Mouse (Mus musculus) stomach, embryonic 14.5 days (tissue): ENCODE results near the gene Cldn19. TPM values are rescaled to one million over a fixed set of nuclear protein-coding genes. Genes with fewer than 3 reads are reported as not detected.

Experiments used
- ATAC-seq: fragments of 200-750 bp; cut with Nextera tagmentation; 2 replicates; pipeline ENCODE4 v1.8.0; 2017; ENCODE audit warnings: low read depth, moderate TSS enrichment; ENCODE audit not compliant: insufficient number of reproducible peaks, insufficient read depth, low FRiP score
- H3K27ac ChIP-seq: fragments of 300-500 bp; sonication (generic); 2 replicates; pipeline ENCODE4 v1.5.1; 2014; ENCODE audit warnings: mild to moderate bottlenecking, low read length, moderate library complexity, mixed read lengths
- H3K27me3 ChIP-seq: fragments of 300-500 bp; sonication (generic); 2 replicates; pipeline ENCODE4 v1.6.1; 2014; ENCODE audit warnings: low read length, control low read depth, mixed read lengths; ENCODE audit not compliant: control insufficient read depth, insufficient read depth
- H3K36me3 ChIP-seq: fragments of 300-500 bp; sonication (generic); 2 replicates; pipeline ENCODE4 v1.6.1; 2014; ENCODE audit warnings: mild to moderate bottlenecking, control low read depth, low read length, moderate library complexity, mixed read lengths; ENCODE audit not compliant: control insufficient read depth, insufficient read depth
- H3K4me1 ChIP-seq: fragments of 300-500 bp; sonication (generic); 2 replicates; pipeline ENCODE4 v1.6.1; 2014; ENCODE audit warnings: low read length, control low read depth, mixed read lengths; ENCODE audit not compliant: control insufficient read depth, insufficient read depth
- H3K4me2 ChIP-seq: fragments of 300-500 bp; sonication (generic); replicated peaks from 2 replicates; pipeline ENCODE4 v1.6.1; 2014; ENCODE audit warnings: low read depth, low read length, control low read depth
- H3K4me3 ChIP-seq: fragments of 300-500 bp; sonication (generic); 2 replicates; pipeline ENCODE4 v1.5.1; 2014; ENCODE audit warnings: low read depth, low read length, control low read depth
- H3K9ac ChIP-seq: fragments of 300-500 bp; sonication (generic); replicated peaks from 2 replicates; pipeline ENCODE4 v1.6.1; 2014; ENCODE audit warnings: low read depth, mild to moderate bottlenecking, control low read depth, low read length, moderate library complexity, mixed read lengths
- H3K9me3 ChIP-seq: fragments of 300-500 bp; sonication (generic); 2 replicates; pipeline ENCODE4 v1.6.1; 2016; ENCODE audit warnings: low read depth, low read length, control low read depth; ENCODE audit not compliant: control insufficient read depth
- WGBS: fragments of 180-500 bp; shearing (Covaris S2); extraction: QIAGEN DNeasy Blood & Tissue Kit; methylation state at CpG from one replicate; pipeline ENCODE4 v1.1.7; 2014; 5-methylcytosine and 5-hydroxymethylcytosine counted together
- polyA plus RNA-seq: library from polyadenylated mRNA; unstranded; fragments of >200 nt; fragmentation: Nextera tagmentation; extraction: Ambion mirVana; gene quantifications from 2 replicates; pipeline ENCODE4 v1.2.1, GENCODE M21; 2014

Gene Cldn19
- polyA plus RNA-seq, 1 experiment from 2014 or later, result not detected

GRCm38 (mm10) chr4:119259344-119260254 lies 4.4 kb downstream of the Cldn19 start:
- H3K4me3 ChIP-seq, result no peak overlapping the region
- H3K9me3 ChIP-seq, result no peaks in the 10 kb centered on the region
- ATAC-seq, result no peak
- no peaks in the 10 kb centered on the region for H3K4me1 ChIP-seq
- H3K36me3 ChIP-seq, result no peaks in the 10 kb centered on the region
- 75% methylated on average over 15 of the region's 15 CpGs for WGBS
- H3K4me2 ChIP-seq, result no peak overlapping the region
- no peak overlapping the region for H3K27ac ChIP-seq
- no peak overlapping the region for H3K9ac ChIP-seq
- no peaks in the 10 kb centered on the region for H3K27me3 ChIP-seq

GRCm38 (mm10) chr4:119261087-119261713 lies 6.0 kb downstream of the Cldn19 start:
- no peak overlapping the region for H3K4me2 ChIP-seq
- no peak overlapping the region for H3K27ac ChIP-seq
- no peak overlapping the region for H3K9ac ChIP-seq
- H3K4me3 ChIP-seq, result no peak overlapping the region
- no peaks in the 10 kb centered on the region for H3K36me3 ChIP-seq
- no peak for ATAC-seq
- no peaks in the 10 kb centered on the region for H3K9me3 ChIP-seq
- no peaks in the 10 kb centered on the region for H3K27me3 ChIP-seq
- WGBS, result 45% methylated on average over 7 of the region's 7 CpGs
- no peaks in the 10 kb centered on the region for H3K4me1 ChIP-seq

- 77% methylated on average over 5 of the region's 5 CpGs for WGBS
- Histone ChIP-seq H3K4me1 (no peaks in the 10 kb centered on the region), H3K9me3 (no peaks in the 10 kb centered on the region), H3K27me3 (no peaks in the 10 kb centered on the region), H3K4me3 (no peak overlapping the region), H3K4me2 (no peak overlapping the region), H3K9ac (no peak overlapping the region), H3K27ac (no peak overlapping the region), H3K36me3 (no peaks in the 10 kb centered on the region)
- ATAC-seq, result no peak
These were observed 7.3 kb downstream of the Cldn19 start for GRCm38 (mm10) chr4:119262483-119262882.

- WGBS, result 62% methylated on average over 3 of the region's 3 CpGs
These were observed 8.2 kb downstream of the Cldn19 start for GRCm38 (mm10) chr4:119263459-119263858.

GRCm38 (mm10) chr4:119266606-119267005 lies 11.4 kb downstream of the Cldn19 start:
- Histone ChIP-seq H3K4me2 (no peak overlapping the region), H3K4me1 (no peaks in the 10 kb centered on the region), H3K9ac (no peak overlapping the region), H3K27me3 (no peaks in the 10 kb centered on the region), H3K4me3 (no peak overlapping the region), H3K27ac (no peak overlapping the region), H3K36me3 (peaks cover 3% of the 10 kb centered on the region; the same call in 1 of the 2 replicates), H3K9me3 (no peaks in the 10 kb centered on the region)
- WGBS, result 70% methylated on average over 13 of the region's 13 CpGs
- ATAC-seq, result no peak

More at GRCm38 (mm10) chr4:119263459-119263858, 8.2 kb downstream of the Cldn19 start:
- no peaks in the 10 kb centered on the region for H3K4me1 ChIP-seq
- H3K27me3 ChIP-seq, result no peaks in the 10 kb centered on the region
- H3K9ac ChIP-seq, result no peak overlapping the region
- ATAC-seq, result no peak
- no peak overlapping the region for H3K4me3 ChIP-seq
- no peaks in the 10 kb centered on the region for H3K9me3 ChIP-seq
- H3K27ac ChIP-seq, result no peak overlapping the region
- H3K4me2 ChIP-seq, result no peak overlapping the region
- H3K36me3 ChIP-seq, result no peaks in the 10 kb centered on the region

GRCm38 (mm10) chr4:119274627-119275026 lies 19.4 kb downstream of the Cldn19 start:
- 80% methylated on average over 1 of the region's 1 CpGs for WGBS
- Histone ChIP-seq H3K27me3 (no peaks in the 10 kb centered on the region), H3K36me3 (peaks cover 58% of the 10 kb centered on the region), H3K4me3 (no peak overlapping the region), H3K27ac (no peak overlapping the region), H3K9me3 (no peaks in the 10 kb centered on the region), H3K4me1 (no peaks in the 10 kb centered on the region), H3K9ac (no peak overlapping the region), H3K4me2 (no peak overlapping the region)
- ATAC-seq, result no peak

- 83% methylated on average over 2 of the region's 2 CpGs for WGBS
- no peak overlapping the region for H3K27ac ChIP-seq
- H3K9me3 ChIP-seq, result no peaks in the 10 kb centered on the region
- no peaks in the 10 kb centered on the region for H3K4me1 ChIP-seq
- H3K4me2 ChIP-seq, result no peak overlapping the region
- peaks cover 63% of the 10 kb centered on the region for H3K36me3 ChIP-seq
- H3K9ac ChIP-seq, result no peak overlapping the region
- H3K27me3 ChIP-seq, result no peaks in the 10 kb centered on the region
- no peak overlapping the region for H3K4me3 ChIP-seq
- no peak for ATAC-seq
These were observed 20.0 kb downstream of the Cldn19 start for GRCm38 (mm10) chr4:119275226-119275625.

GRCm38 (mm10) chr4:119275726-119276125 lies 20.5 kb downstream of the Cldn19 start:
- Histone ChIP-seq H3K4me3 (no peak overlapping the region), H3K4me2 (no peak overlapping the region), H3K4me1 (no peaks in the 10 kb centered on the region), H3K9me3 (no peaks in the 10 kb centered on the region), H3K9ac (no peak overlapping the region), H3K27me3 (no peaks in the 10 kb centered on the region), H3K27ac (no peak overlapping the region), H3K36me3 (peaks cover 66% of the 10 kb centered on the region)
- ATAC-seq, result no peak
- 72% methylated on average over 1 of the region's 2 CpGs for WGBS
